Mouse (Mus musculus) heart, embryonic 15.5 days (tissue): ENCODE measurements at regions not wholly inside any gene's neighbourhood (a gene's known extent, or its start where the extent isn't known, plus 50 kb on each side); places are given as distances from the start of the nearest gene placed in this dataset.

Source experiments
- ATAC-seq: fragments of 200-750 bp; cut with Nextera tagmentation; replicated peaks from 2 replicates; pipeline ENCODE4 v1.8.0; 2017; ENCODE audit warnings: low read depth, moderate TSS enrichment; ENCODE audit not compliant: insufficient number of reproducible peaks, insufficient read depth, low FRiP score
- H3K27ac ChIP-seq: fragments of 300-500 bp; sonication (generic); 2 replicates; pipeline ENCODE4 v1.5.1; 2015; ENCODE audit warnings: mild to moderate bottlenecking, inconsistent platforms
- H3K27me3 ChIP-seq: fragments of 300-500 bp; sonication (generic); 2 replicates; pipeline ENCODE4 v1.6.1; 2015; ENCODE audit warnings: inconsistent platforms
- H3K36me3 ChIP-seq: fragments of 300-500 bp; sonication (generic); 2 replicates; pipeline ENCODE4 v1.6.1; 2015; ENCODE audit warnings: mild to moderate bottlenecking, inconsistent platforms
- H3K4me1 ChIP-seq: fragments of 300-500 bp; sonication (generic); replicated peaks from 2 replicates; pipeline ENCODE4 v1.6.1; 2015; ENCODE audit warnings: inconsistent platforms
- H3K4me2 ChIP-seq: fragments of 300-500 bp; sonication (generic); 2 replicates; pipeline ENCODE4 v1.6.1; 2015; ENCODE audit warnings: inconsistent platforms, mild to moderate bottlenecking, moderate library complexity
- H3K4me3 ChIP-seq: fragments of 300-500 bp; sonication (generic); 2 replicates; pipeline ENCODE4 v1.5.1; 2015; ENCODE audit warnings: mild to moderate bottlenecking, inconsistent platforms
- H3K9ac ChIP-seq: fragments of 300-500 bp; sonication (generic); 2 replicates; pipeline ENCODE4 v1.6.1; 2015; ENCODE audit warnings: mild to moderate bottlenecking, inconsistent platforms
- H3K9me3 ChIP-seq: fragments of 300-500 bp; sonication (generic); replicated peaks from 2 replicates; pipeline ENCODE4 v1.6.1; 2016; ENCODE audit warnings: inconsistent platforms
- WGBS: fragments of 180-500 bp; shearing (Covaris S2); methylation state at CpG from one replicate; pipeline ENCODE4 v1.1.7; 2015; ENCODE audit warnings: mixed read lengths; 5-methylcytosine and 5-hydroxymethylcytosine counted together

- H3K9me3 ChIP-seq = no peaks in the 10 kb centered on the region
- H3K27me3 ChIP-seq = no peaks in the 10 kb centered on the region
- WGBS = 88% methylated on average over 3 of the region's 3 CpGs
- no peak overlapping the region for H3K27ac ChIP-seq
- no peaks in the 10 kb centered on the region for H3K36me3 ChIP-seq
- no peak overlapping the region for H3K4me3 ChIP-seq
- H3K4me2 ChIP-seq = no peak overlapping the region
- ATAC-seq = no peak
- H3K9ac ChIP-seq = no peak overlapping the region
- peaks cover 2% of the 10 kb centered on the region; the same call in 1 of the 2 replicates for H3K4me1 ChIP-seq
Observed at GRCm38 (mm10) chr7:134436917-134437316, 51.5 kb upstream of the D7Ertd443e start.

GRCm38 (mm10) chr7:134439281-134439680, 53.8 kb upstream of the D7Ertd443e start:
- H3K4me3 ChIP-seq = no peak overlapping the region
- whole genome bisulfite sequencing = 84% methylated on average over 5 of the region's 5 CpGs

GRCm38 (mm10) chr7:134445008-134445806, 59.7 kb upstream of the D7Ertd443e start:
- H3K27me3 ChIP-seq = no peaks in the 10 kb centered on the region
- H3K27ac ChIP-seq = no peak overlapping the region
- 58% methylated on average over 8 of the region's 8 CpGs for WGBS
- no peak overlapping the region for H3K9ac ChIP-seq
- no peaks in the 10 kb centered on the region for H3K9me3 ChIP-seq
- no peak overlapping the region for H3K4me3 ChIP-seq
- no peak for ATAC-seq
- no peaks in the 10 kb centered on the region for H3K36me3 ChIP-seq
- no peaks in the 10 kb centered on the region for H3K4me1 ChIP-seq
- no peak overlapping the region for H3K4me2 ChIP-seq

More at GRCm38 (mm10) chr7:134439281-134439680, 53.8 kb upstream of the D7Ertd443e start:
- no peak overlapping the region for H3K4me2 ChIP-seq
- no peaks in the 10 kb centered on the region for H3K4me1 ChIP-seq
- no peak overlapping the region for H3K9ac ChIP-seq
- no peak for ATAC-seq
- H3K9me3 ChIP-seq = no peaks in the 10 kb centered on the region
- no peaks in the 10 kb centered on the region for H3K36me3 ChIP-seq
- no peak overlapping the region for H3K27ac ChIP-seq
- no peaks in the 10 kb centered on the region for H3K27me3 ChIP-seq

- no peaks in the 10 kb centered on the region for H3K27me3 ChIP-seq
- H3K27ac ChIP-seq = no peak overlapping the region
- H3K4me2 ChIP-seq = no peak overlapping the region
- ATAC-seq = no peak
- no peak overlapping the region for H3K4me3 ChIP-seq
- no peaks in the 10 kb centered on the region for H3K9me3 ChIP-seq
- no peak overlapping the region for H3K9ac ChIP-seq
- no peaks in the 10 kb centered on the region for H3K36me3 ChIP-seq
- no peaks in the 10 kb centered on the region for H3K4me1 ChIP-seq
Observed at GRCm38 (mm10) chr7:134447648-134448202, 62.3 kb upstream of the D7Ertd443e start.

- 0 out of 2 replicates have a peak, but pooled peaks cover 4% of the 10 kb centered on the region for H3K9me3 ChIP-seq
- no peak for ATAC-seq
- H3K27me3 ChIP-seq = no peaks in the 10 kb centered on the region
- H3K9ac ChIP-seq = no peak overlapping the region
- no peak overlapping the region for H3K4me3 ChIP-seq
- H3K4me2 ChIP-seq = no peak overlapping the region
- H3K36me3 ChIP-seq = no peaks in the 10 kb centered on the region
- H3K27ac ChIP-seq = no peak overlapping the region
- 80% methylated on average over 2 of the region's 2 CpGs for WGBS
- H3K4me1 ChIP-seq = no peaks in the 10 kb centered on the region
Observed at GRCm38 (mm10) chr7:134448831-134449230, 63.4 kb upstream of the D7Ertd443e start.

GRCm38 (mm10) chr7:134462677-134463076, 77.2 kb upstream of the D7Ertd443e start:
- ATAC-seq = no peak; the same call in 1 of the 2 replicates
- Histone ChIP-seq H3K27me3 (no peaks in the 10 kb centered on the region), H3K4me1 (no peaks in the 10 kb centered on the region), H3K4me3 (no peak overlapping the region), H3K27ac (no peak overlapping the region), H3K36me3 (no peaks in the 10 kb centered on the region), H3K9ac (no peak overlapping the region), H3K9me3 (no peaks in the 10 kb centered on the region), H3K4me2 (no peak overlapping the region)
- WGBS = 57% methylated on average over 3 of the region's 3 CpGs

GRCm38 (mm10) chr7:134463380-134463779, 77.9 kb upstream of the D7Ertd443e start:
- Histone ChIP-seq H3K9ac (no peak overlapping the region), H3K4me3 (no peak overlapping the region), H3K27me3 (no peaks in the 10 kb centered on the region), H3K4me1 (no peaks in the 10 kb centered on the region), H3K27ac (no peak overlapping the region), H3K9me3 (no peaks in the 10 kb centered on the region), H3K36me3 (no peaks in the 10 kb centered on the region), H3K4me2 (no peak overlapping the region)
- ATAC-seq = no peak
- 86% methylated on average over 4 of the region's 4 CpGs for WGBS

GRCm38 (mm10) chr7:134467216-134467615, 81.8 kb upstream of the D7Ertd443e start:
- Histone ChIP-seq H3K9ac (no peak overlapping the region), H3K4me3 (no peak overlapping the region), H3K9me3 (no peaks in the 10 kb centered on the region), H3K4me2 (no peak overlapping the region), H3K27me3 (no peaks in the 10 kb centered on the region), H3K4me1 (no peaks in the 10 kb centered on the region), H3K27ac (no peak overlapping the region), H3K36me3 (no peaks in the 10 kb centered on the region)
- no peak for ATAC-seq
- WGBS = 83% methylated on average over 3 of the region's 3 CpGs

DNA sequence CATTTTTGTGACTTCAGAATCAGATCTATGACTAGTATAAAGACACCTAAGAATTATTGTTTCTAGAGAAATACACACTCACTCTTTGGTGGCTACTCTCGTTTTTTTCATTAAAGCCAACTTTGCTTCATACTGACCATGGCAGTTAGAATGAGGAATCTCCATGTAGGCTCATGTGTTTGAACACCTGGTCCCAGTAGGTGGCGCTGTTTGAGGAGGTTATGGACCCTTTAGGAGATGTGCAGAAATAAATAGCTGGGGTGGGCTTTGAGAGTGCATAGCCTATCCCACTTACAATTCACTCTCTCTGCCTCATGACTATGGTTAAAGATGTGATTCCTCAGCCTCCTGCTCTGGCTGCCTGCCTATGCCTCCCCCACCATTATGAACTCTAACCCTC, 85.8 kb upstream of the D7Ertd443e start:
- no peak for ATAC-seq
- Histone ChIP-seq H3K27me3 (no peaks in the 10 kb centered on the region), H3K36me3 (no peaks in the 10 kb centered on the region), H3K4me3 (no peak overlapping the region), H3K9me3 (no peaks in the 10 kb centered on the region), H3K4me1 (no peaks in the 10 kb centered on the region), H3K9ac (no peak overlapping the region), H3K27ac (no peak overlapping the region), H3K4me2 (no peak overlapping the region)
- 25% methylated on average over 2 of the region's 2 CpGs for WGBS

DNA sequence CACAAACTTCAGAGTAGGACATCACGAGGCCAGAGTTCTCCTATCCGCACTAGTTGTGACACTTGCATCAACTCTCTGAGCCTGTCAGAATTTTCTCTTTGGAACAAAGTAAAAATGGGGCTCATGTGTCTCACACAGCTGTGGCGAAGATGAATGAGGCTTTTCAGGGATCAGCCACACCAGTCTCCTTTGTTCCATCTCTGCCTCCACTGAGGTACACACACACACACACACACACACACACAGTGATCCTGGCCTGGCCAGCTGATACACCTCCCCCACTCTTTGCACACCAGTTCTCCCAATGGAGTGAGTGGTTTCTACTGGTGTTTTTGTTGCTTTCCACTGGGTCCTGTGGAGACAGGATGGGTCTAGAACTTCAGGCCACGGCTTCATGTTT, 105.9 kb upstream of the D7Ertd443e start:
- no peaks in the 10 kb centered on the region for H3K27me3 ChIP-seq
- no peaks in the 10 kb centered on the region for H3K36me3 ChIP-seq
- no peak overlapping the region for H3K4me2 ChIP-seq
- H3K4me1 ChIP-seq = no peaks in the 10 kb centered on the region
- ATAC-seq = no peak
- no peak overlapping the region for H3K9ac ChIP-seq
- no peaks in the 10 kb centered on the region for H3K9me3 ChIP-seq
- no peak overlapping the region for H3K4me3 ChIP-seq
- WGBS = 74% methylated on average over 4 of the region's 4 CpGs
- no peak overlapping the region for H3K27ac ChIP-seq

DNA sequence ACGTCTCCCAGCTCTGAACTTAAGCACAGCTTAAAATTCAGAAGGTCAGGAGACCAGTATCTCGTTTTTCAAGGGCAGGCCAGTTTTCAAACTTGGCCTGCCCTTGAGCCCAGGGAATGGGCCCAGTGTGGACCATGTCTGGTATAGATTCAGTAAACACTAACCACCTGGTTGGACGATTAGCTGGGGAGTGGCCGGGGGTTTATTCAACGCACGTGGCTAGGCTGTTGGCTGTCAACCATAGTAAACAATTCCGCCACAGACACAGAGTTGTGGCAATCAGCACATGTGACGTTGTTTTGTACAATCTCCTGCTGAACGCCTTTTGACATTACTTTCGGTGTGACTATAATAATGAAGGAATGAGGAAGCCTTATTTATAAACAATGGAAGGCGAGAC, 111.8 kb upstream of the D7Ertd443e start:
- Histone ChIP-seq H3K9ac (no peak overlapping the region), H3K4me1 (peaks cover 12% of the 10 kb centered on the region), H3K27ac (no peak overlapping the region), H3K4me2 (no peak overlapping the region), H3K36me3 (no peaks in the 10 kb centered on the region), H3K9me3 (no peaks in the 10 kb centered on the region), H3K27me3 (no peaks in the 10 kb centered on the region), H3K4me3 (no peak overlapping the region)
- 74% methylated on average over 11 of the region's 11 CpGs for WGBS
- ATAC-seq = no peak

DNA sequence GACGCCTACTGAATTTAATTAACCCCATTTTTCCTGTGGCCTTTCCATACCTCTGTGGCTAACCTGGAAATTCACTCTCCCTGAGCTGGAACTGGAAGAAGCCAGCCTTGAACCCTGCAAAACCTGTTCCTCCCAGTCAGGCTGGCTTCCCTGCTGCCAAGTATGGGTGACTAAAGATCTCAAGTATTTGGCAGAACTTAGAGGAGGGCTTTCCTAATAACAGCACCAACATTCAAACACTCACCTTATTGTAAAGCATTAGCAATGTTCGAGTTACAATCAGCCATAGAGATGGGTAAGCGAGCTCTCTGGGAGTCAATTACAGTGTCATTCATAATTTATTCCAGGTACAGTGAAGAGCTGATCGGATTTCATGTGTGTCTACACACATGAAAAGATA, 112.4 kb upstream of the D7Ertd443e start:
- no peak for ATAC-seq
- no peaks in the 10 kb centered on the region for H3K9me3 ChIP-seq
- no peaks in the 10 kb centered on the region for H3K36me3 ChIP-seq
- H3K27ac ChIP-seq = no peak overlapping the region
- H3K4me2 ChIP-seq = no peak overlapping the region
- WGBS = 77% methylated on average over 4 of the region's 4 CpGs
- H3K4me3 ChIP-seq = no peak overlapping the region
- H3K4me1 ChIP-seq = peaks cover 12% of the 10 kb centered on the region
- no peaks in the 10 kb centered on the region for H3K27me3 ChIP-seq
- no peak overlapping the region for H3K9ac ChIP-seq
